Mouse (Mus musculus) forebrain, embryonic 15.5 days (tissue): ENCODE measurements around the gene Gje1. TPM values are rescaled to one million over a fixed set of nuclear protein-coding genes. Genes with fewer than 3 reads are reported as not detected.

ENCODE experiments used
- ATAC-seq: fragments of 200-750 bp; cut with Nextera tagmentation; replicated peaks from 2 replicates; pipeline ENCODE4 v1.8.0; 2017; ENCODE audit warnings: mild to moderate bottlenecking, moderate TSS enrichment, moderate library complexity
- H3K27ac ChIP-seq: fragments of 300-500 bp; sonication (generic); replicated peaks from 2 replicates; pipeline ENCODE4 v1.5.1; 2015; ENCODE audit warnings: mild to moderate bottlenecking, inconsistent platforms
- H3K27me3 ChIP-seq: fragments of 300-500 bp; sonication (generic); 2 replicates; pipeline ENCODE4 v1.6.1; 2015; ENCODE audit warnings: inconsistent platforms
- H3K36me3 ChIP-seq: fragments of 300-500 bp; sonication (generic); 2 replicates; pipeline ENCODE4 v1.6.1; 2015; ENCODE audit warnings: mild to moderate bottlenecking, inconsistent platforms
- H3K4me1 ChIP-seq: fragments of 300-500 bp; sonication (generic); 2 replicates; pipeline ENCODE4 v1.6.1; 2015; ENCODE audit warnings: inconsistent platforms
- H3K4me2 ChIP-seq: fragments of 300-500 bp; sonication (generic); replicated peaks from 2 replicates; pipeline ENCODE4 v1.6.1; 2015; ENCODE audit warnings: mild to moderate bottlenecking, inconsistent platforms
- H3K4me3 ChIP-seq: fragments of 300-500 bp; sonication (generic); 2 replicates; pipeline ENCODE4 v1.5.1; 2015; ENCODE audit warnings: mild to moderate bottlenecking, inconsistent platforms
- H3K9ac ChIP-seq: fragments of 300-500 bp; sonication (generic); replicated peaks from 2 replicates; pipeline ENCODE4 v1.6.1; 2015; ENCODE audit warnings: mild to moderate bottlenecking, inconsistent platforms
- H3K9me3 ChIP-seq: fragments of 300-500 bp; sonication (generic); 2 replicates; pipeline ENCODE4 v1.6.1; 2016; ENCODE audit warnings: inconsistent platforms
- WGBS: fragments of 180-500 bp; shearing (Covaris S2); methylation state at CpG from one replicate; pipeline ENCODE4 v1.1.7; 2015; ENCODE audit warnings: mixed read lengths; 5-methylcytosine and 5-hydroxymethylcytosine counted together
- polyA plus RNA-seq: library from polyadenylated mRNA; unstranded; fragments of >200 nt; fragmentation: Nextera tagmentation; extraction: Ambion mirVana; gene quantifications from 2 replicates; pipeline ENCODE4 v1.2.1, GENCODE M21; 2015

The Gje1 gene
- polyA plus RNA-seq, 1 experiment from 2014 or later, result not detected

DNA sequence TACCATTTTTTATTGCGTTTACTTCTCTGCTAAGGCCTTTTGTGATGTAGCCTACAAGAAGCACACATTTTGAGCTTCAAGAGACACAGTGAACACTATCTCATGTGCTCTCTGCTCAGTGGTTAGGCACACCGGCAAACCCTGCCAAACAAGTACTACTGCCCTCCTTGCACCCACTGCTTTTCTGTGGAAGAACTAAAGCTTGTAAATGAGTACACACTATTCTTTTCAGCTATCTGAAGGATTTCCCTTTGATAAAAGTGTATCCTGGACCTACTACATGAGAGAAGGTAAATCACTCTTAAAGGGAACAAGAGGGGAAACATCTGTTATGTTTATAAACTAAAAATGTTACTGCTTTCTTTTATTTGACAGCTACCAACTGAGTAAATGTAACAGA, 51.9 kb downstream of the Gje1 start:
- 90% methylated on average over 2 of the region's 2 CpGs for WGBS
- no peak overlapping the region for H3K27ac ChIP-seq

More for the DNA sequence above, 51.9 kb downstream of the Gje1 start:
- no peak for ATAC-seq
- Histone ChIP-seq H3K9me3 (no peaks in the 10 kb centered on the region), H3K4me2 (no peak overlapping the region), H3K27me3 (no peaks in the 10 kb centered on the region), H3K36me3 (peaks cover 26% of the 10 kb centered on the region), H3K9ac (no peak overlapping the region), H3K4me3 (no peak overlapping the region), H3K4me1 (no peaks in the 10 kb centered on the region)

Other genes with a start within 250 kb of the Gje1 start
- gene Adgrg6, start 172.6 kb downstream of the Gje1 start, polyA plus RNA-seq, result 0.50 and 0.89 TPM in 2 replicates
- 185 and 187 TPM in 2 replicates for gene Vta1, start 12.7 kb downstream of the Gje1 start, polyA plus RNA-seq
- 1.3 and 1.4 TPM in 2 replicates for gene Nmbr, start 12.6 kb downstream of the Gje1 start, polyA plus RNA-seq